Mouse (Mus musculus) neutrophil, adult 83 days (primary cell): ENCODE data around the gene Parp2. TPM values are rescaled to one million over a fixed set of nuclear protein-coding genes. Genes with fewer than 3 reads are reported as not detected.

Source experiments
- total RNA-seq, 2 experiments: library from RNA; stranded (reverse); gene quantifications; one replicate each; pipeline ENCODE4 v1.2.4; 2023

The Parp2 gene
- total RNA-seq: 10 to 100 TPM; 24.4 to 28.5 TPM

DNA sequence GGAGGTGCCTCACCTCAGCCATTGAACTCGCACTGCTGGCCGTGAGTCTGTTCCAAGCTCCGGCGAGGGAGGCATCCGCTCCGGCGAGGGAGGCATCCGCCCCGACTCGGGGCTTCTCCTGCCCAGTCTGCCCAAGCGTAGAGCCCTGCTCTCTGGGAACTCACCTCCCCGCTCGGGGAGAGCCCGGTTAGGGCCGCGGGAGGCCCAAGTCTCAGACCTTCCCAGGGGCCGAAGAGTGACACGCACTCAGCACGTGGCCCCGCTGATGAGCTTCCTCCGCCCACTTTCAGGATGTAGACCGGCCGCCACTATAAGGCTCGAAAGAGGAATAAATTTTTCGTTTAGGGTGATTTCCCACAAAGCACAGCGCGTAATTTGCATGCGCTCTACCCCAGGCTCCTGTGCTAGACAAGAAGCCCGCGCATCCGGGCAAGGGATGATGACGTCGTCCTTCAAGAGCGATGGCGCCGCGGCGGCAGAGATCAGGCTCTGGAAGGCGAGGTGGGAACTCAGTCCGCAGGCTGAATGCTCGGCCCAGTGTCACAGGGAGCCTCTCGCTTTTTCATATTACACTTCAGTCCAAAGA is at the start of gene Parp2, which contains the start of gene Ccnb1ip1:
TSS of gene Parp2 (plus strand) at position 355 of the 586 bp plus-strand sequence.
TSS of gene Ccnb1ip1 (minus strand) at position 246 of the 586 bp plus-strand sequence.

GRCm38 (mm10) chr14:50785251-50785637 is 22.4 kb upstream of the Parp2 start, which contains the start of gene Ttc5:
Gene Ttc5 (minus strand): TSS chr14:50785519.

GRCm38 (mm10) chr14:50869889-50870804 is 62.5 kb downstream of the Parp2 start, which contains the start of gene Tep1:
Gene Tep1 (minus strand): TSS chr14:50870560.

Other genes starting within 250 kb of the Parp2 start
- gene Olfr744, start 193.0 kb upstream of the Parp2 start, total RNA-seq: not detected
- gene Olfr745, start 168.5 kb upstream of the Parp2 start, total RNA-seq: not detected
- not detected for gene Olfr746, start 160.8 kb upstream of the Parp2 start, total RNA-seq
- gene Olfr747, start 114.6 kb upstream of the Parp2 start, total RNA-seq: not detected
- not detected for gene Olfr748, start 100.5 kb upstream of the Parp2 start, total RNA-seq
- gene Olfr749, start 62.7 kb upstream of the Parp2 start, total RNA-seq: not detected
- 10 to 100 TPM; 27.2 to 32.8 TPM for gene Ttc5, start 22.3 kb upstream of the Parp2 start, total RNA-seq
- under 1 TPM in 1 of 2 experiments, not detected in 1; 0.26 TPM for gene Ccnb1ip1, start 109 bp upstream of the Parp2 start, total RNA-seq
- gene Tep1, start 62.7 kb downstream of the Parp2 start, total RNA-seq: 10 to 100 TPM; 49.5 to 58.5 TPM
- gene Klhl33, start 89.7 kb downstream of the Parp2 start, total RNA-seq: under 1 TPM; 0.13 to 0.33 TPM
- 10 to 100 TPM; 22.8 to 27.0 TPM for gene Osgep, start 117.1 kb downstream of the Parp2 start, total RNA-seq
- 10 to 100 TPM; 16.0 to 20.1 TPM for gene Apex1, start 117.1 kb downstream of the Parp2 start, total RNA-seq
- 10 to 100 TPM; 53.6 to 56.3 TPM for gene Pip4p1, start 123.0 kb downstream of the Parp2 start, total RNA-seq
- gene Pnp, start 123.2 kb downstream of the Parp2 start, total RNA-seq: 100 to 1,000 TPM in 1 of 2 experiments, 10 to 100 TPM in 1; 77.0 to 104 TPM
- gene Gm49342, start 136.7 kb downstream of the Parp2 start, total RNA-seq: 10 to 100 TPM; 91.1 to 96.2 TPM
- 10 to 100 TPM in 1 of 2 experiments, 1 to 10 TPM in 1; 9.1 to 11.8 TPM for gene Pnp2, start 148.2 kb downstream of the Parp2 start, total RNA-seq
- not detected for gene Rnase10, start 199.9 kb downstream of the Parp2 start, total RNA-seq
- not detected for gene Rnase9, start 234.0 kb downstream of the Parp2 start, total RNA-seq
- gene Rnase11, start 242.3 kb downstream of the Parp2 start, total RNA-seq: not detected
- 1 to 10 TPM; 1.7 to 2.0 TPM for gene Rnase12, start 249.8 kb downstream of the Parp2 start, total RNA-seq